Mouse (Mus musculus) lung, postnatal 0 days (tissue): Measurements from ENCODE around the gene Dnajc12.

Experiments
- CTCF ChIP-seq: IDR thresholded peaks from 2 replicates; pipeline ENCODE4 v1.5.1; 2016; ENCODE audit warnings: antibody characterized with exemption, mild to moderate bottlenecking
- EP300 ChIP-seq: IDR thresholded peaks from 2 replicates; pipeline ENCODE4 v1.6.1; 2016; ENCODE audit warnings: antibody characterized with exemption, mild to moderate bottlenecking, control low read depth

- TF ChIP-seq EP300 (no peak), CTCF (no peak)
These were observed 44.9 kb upstream of the Dnajc12 start for GRCm38 (mm10) chr10:63337326-63337725.
